Mouse (Mus musculus): ENCODE measurements at regions not wholly inside any gene's neighbourhood (a gene's known extent, or its start where the extent isn't known, plus 50 kb on each side); places are given as distances from the start of the nearest gene placed in this dataset.

GRCm38 (mm10) chr2:124903556-124903955, 164.4 kb upstream of the Slc24a5 start:
- Histone ChIP-seq H3K4me3 (ENCODE audit: low read depth, low read length) (no peak overlapping the region), H3K36me3 (replicated peaks) (no peaks in the 10 kb centered on the region), H3K27me3 (ENCODE audit: insufficient read depth, low read length) (no peaks in the 10 kb centered on the region), H3K9me3 (replicated peaks) (peaks cover 41% of the 10 kb centered on the region), H3K4me1 (ENCODE audit: insufficient read depth, low read depth, low read length) (no peaks in the 10 kb centered on the region)
- DNase-seq (ENCODE audit: low spot score) = no peak
- ATAC-seq (ENCODE audit: extremely low read depth, insufficient number of reproducible peaks, low FRiP score, poor library complexity, severe bottlenecking) = no peak
- TF ChIP-seq CTCF (IDR thresholded peaks at IDR 0.05; ENCODE audit: low read depth, low read length) (no peak), POLR2AphosphoS5 (IDR thresholded peaks at IDR 0.05; ENCODE audit: insufficient replicate concordance, low read depth, low read length) (no peak), GATA2 (IDR thresholded peaks at IDR 0.05; ENCODE audit: borderline replicate concordance, low read depth, low read length) (no peak), GATA1 (IDR thresholded peaks at IDR 0.05; ENCODE audit: borderline replicate concordance, low read length) (no peak), TAL1 (conservative IDR thresholded peaks at IDR 0.05; ENCODE audit: low read depth, low read length) (no peak)

DNA sequence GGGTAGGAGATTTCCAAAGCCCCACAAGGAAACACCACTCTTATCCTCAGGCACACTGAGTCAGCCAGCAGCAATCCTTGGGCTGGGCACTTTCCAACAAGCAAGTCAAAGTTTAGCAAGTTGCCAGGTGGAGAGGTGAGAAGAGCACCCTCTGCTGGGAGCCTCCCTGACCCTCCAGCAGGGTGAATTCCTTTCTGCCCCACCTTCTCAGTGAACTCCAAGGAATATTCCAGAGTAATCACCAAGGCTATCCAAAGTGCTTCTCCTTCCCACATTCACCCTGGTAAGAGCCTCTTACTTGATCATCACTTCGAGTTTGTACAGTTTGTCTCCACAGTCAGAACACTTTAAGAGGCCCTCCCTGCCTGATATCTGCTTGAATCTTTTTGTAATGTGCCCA, 162.8 kb upstream of the Slc24a5 start:
- Histone ChIP-seq H3K4me3 (ENCODE audit: low read depth, low read length) (no peak overlapping the region), H3K9me3 (replicated peaks) (peaks cover 36% of the 10 kb centered on the region)
- no peak for TF ChIP-seq GATA1 (IDR thresholded peaks at IDR 0.05; ENCODE audit: borderline replicate concordance, low read length)
- TF ChIP-seq CTCF (IDR thresholded peaks at IDR 0.05; ENCODE audit: low read depth, low read length) = no peak
- TF ChIP-seq GATA2 (IDR thresholded peaks at IDR 0.05; ENCODE audit: borderline replicate concordance, low read depth, low read length) = no peak
- no peak for TF ChIP-seq POLR2AphosphoS5 (IDR thresholded peaks at IDR 0.05; ENCODE audit: insufficient replicate concordance, low read depth, low read length)
- no peak for TF ChIP-seq TAL1 (conservative IDR thresholded peaks at IDR 0.05; ENCODE audit: low read depth, low read length)

DNA sequence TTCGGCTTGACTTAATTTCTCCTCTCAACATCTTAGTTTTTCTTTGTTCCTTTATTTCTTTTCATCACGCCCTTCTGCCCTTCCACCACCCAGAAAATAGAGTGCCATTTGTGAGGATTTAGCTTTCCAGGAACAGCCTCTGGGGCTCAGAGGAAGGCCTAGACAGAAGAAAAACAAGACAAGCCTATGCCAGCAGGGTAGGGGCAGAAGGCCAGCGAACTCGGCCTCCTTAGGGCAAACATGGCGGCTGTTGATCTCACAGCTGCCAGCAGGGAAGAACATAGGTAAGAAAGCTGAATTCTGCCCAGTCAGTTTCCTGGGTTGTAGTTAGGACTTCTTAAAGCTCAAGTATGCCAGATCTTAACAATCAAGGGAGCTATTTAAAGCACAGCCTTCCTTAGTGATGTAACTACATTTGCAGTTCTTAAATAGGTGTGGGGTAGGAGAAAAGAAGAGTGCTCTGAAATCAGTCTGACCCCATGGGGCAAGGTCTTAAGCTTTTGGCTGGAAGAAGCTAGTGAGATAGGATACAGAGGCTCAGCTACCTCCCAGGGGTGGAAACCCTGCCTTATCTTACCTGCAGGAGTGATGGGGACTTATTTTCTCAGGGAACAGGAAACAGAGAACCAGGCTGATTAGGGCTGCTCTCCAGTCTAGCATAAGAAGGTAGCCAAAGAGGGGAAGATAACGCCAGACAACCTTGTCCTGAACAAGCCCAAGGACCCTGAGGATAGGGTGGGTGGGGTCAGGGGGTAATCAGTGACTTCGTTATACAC, 148.8 kb upstream of the Slc24a5 start:
- Histone ChIP-seq H3K4me3 (ENCODE audit: low read depth, low read length) (no peak overlapping the region), H3K4me1 (ENCODE audit: insufficient read depth, low read depth, low read length) (no peaks in the 10 kb centered on the region), H3K27me3 (ENCODE audit: insufficient read depth, low read length) (no peaks in the 10 kb centered on the region), H3K36me3 (replicated peaks) (no peaks in the 10 kb centered on the region), H3K9me3 (replicated peaks) (peaks cover 21% of the 10 kb centered on the region)
- ATAC-seq (ENCODE audit: extremely low read depth, insufficient number of reproducible peaks, low FRiP score, poor library complexity, severe bottlenecking) (no peak), DNase-seq (ENCODE audit: low spot score) (no peak)
- TF ChIP-seq GATA1 (IDR thresholded peaks at IDR 0.05; ENCODE audit: borderline replicate concordance, low read length) (no peak), CTCF (IDR thresholded peaks at IDR 0.05; ENCODE audit: low read depth, low read length) (no peak), POLR2AphosphoS5 (IDR thresholded peaks at IDR 0.05; ENCODE audit: insufficient replicate concordance, low read depth, low read length) (no peak), TAL1 (conservative IDR thresholded peaks at IDR 0.05; ENCODE audit: low read depth, low read length) (no peak), GATA2 (IDR thresholded peaks at IDR 0.05; ENCODE audit: borderline replicate concordance, low read depth, low read length) (no peak)

More for the DNA sequence above, 162.8 kb upstream of the Slc24a5 start:
- H3K4me1 ChIP-seq (ENCODE audit: insufficient read depth, low read depth, low read length) = no peaks in the 10 kb centered on the region
- H3K36me3 ChIP-seq (replicated peaks) = no peaks in the 10 kb centered on the region
- ATAC-seq (ENCODE audit: extremely low read depth, insufficient number of reproducible peaks, low FRiP score, poor library complexity, severe bottlenecking) (no peak), DNase-seq (ENCODE audit: low spot score) (no peak)
- H3K27me3 ChIP-seq (ENCODE audit: insufficient read depth, low read length) = no peaks in the 10 kb centered on the region

- no peak for TF ChIP-seq CTCF (IDR thresholded peaks at IDR 0.05; ENCODE audit: low read depth, low read length)
- Histone ChIP-seq H3K36me3 (replicated peaks) (no peaks in the 10 kb centered on the region), H3K9me3 (replicated peaks) (peaks cover 18% of the 10 kb centered on the region), H3K27me3 (ENCODE audit: insufficient read depth, low read length) (no peaks in the 10 kb centered on the region), H3K4me3 (ENCODE audit: low read depth, low read length) (no peak overlapping the region), H3K4me1 (ENCODE audit: insufficient read depth, low read depth, low read length) (no peaks in the 10 kb centered on the region)
- no peak for ATAC-seq (ENCODE audit: extremely low read depth, insufficient number of reproducible peaks, low FRiP score, poor library complexity, severe bottlenecking)
- no peak for DNase-seq (ENCODE audit: low spot score)
Measured at GRCm38 (mm10) chr2:124919762-124920255, 148.1 kb upstream of the Slc24a5 start.

DNA sequence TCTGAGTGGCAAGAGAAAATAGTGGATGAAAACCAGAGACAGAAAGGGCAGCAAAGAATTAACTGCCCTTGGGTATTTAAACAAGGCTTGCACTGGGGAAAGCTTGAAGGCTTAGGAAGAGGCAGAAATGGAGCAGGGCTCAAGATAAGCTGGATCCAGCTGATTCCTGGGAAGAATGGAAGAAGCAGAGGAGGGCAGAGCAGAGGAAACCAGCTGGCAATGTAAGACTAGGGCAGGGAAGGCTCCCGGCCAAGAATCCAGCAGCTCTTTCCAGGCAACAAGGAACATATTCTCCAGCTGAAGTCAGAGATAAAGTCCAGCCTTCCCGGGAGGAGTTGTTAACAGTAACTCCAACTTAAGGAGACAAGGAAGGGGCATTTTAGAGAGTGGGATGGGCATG, 147.7 kb upstream of the Slc24a5 start:
- TF ChIP-seq TAL1 (conservative IDR thresholded peaks at IDR 0.05; ENCODE audit: low read depth, low read length) = no peak
- TF ChIP-seq CTCF (IDR thresholded peaks at IDR 0.05; ENCODE audit: low read depth, low read length) = no peak
- no peak for TF ChIP-seq GATA1 (IDR thresholded peaks at IDR 0.05; ENCODE audit: borderline replicate concordance, low read length)
- TF ChIP-seq POLR2AphosphoS5 (IDR thresholded peaks at IDR 0.05; ENCODE audit: insufficient replicate concordance, low read depth, low read length) = no peak
- TF ChIP-seq GATA2 (IDR thresholded peaks at IDR 0.05; ENCODE audit: borderline replicate concordance, low read depth, low read length) = no peak
- H3K4me3 ChIP-seq (ENCODE audit: low read depth, low read length) = no peak overlapping the region
- ATAC-seq (ENCODE audit: extremely low read depth, insufficient number of reproducible peaks, low FRiP score, poor library complexity, severe bottlenecking) = no peak
- no peaks in the 10 kb centered on the region for H3K27me3 ChIP-seq (ENCODE audit: insufficient read depth, low read length)
- no peaks in the 10 kb centered on the region for H3K36me3 ChIP-seq (replicated peaks)
- H3K4me1 ChIP-seq (ENCODE audit: insufficient read depth, low read depth, low read length) = no peaks in the 10 kb centered on the region
- peaks cover 18% of the 10 kb centered on the region for H3K9me3 ChIP-seq (replicated peaks)
- DNase-seq (ENCODE audit: low spot score) = no peak

GRCm38 (mm10) chr2:124927882-124928758, 139.8 kb upstream of the Slc24a5 start:
- Histone ChIP-seq H3K36me3 (replicated peaks) (no peaks in the 10 kb centered on the region), H3K4me1 (ENCODE audit: insufficient read depth, low read depth, low read length) (no peaks in the 10 kb centered on the region), H3K4me3 (ENCODE audit: low read depth, low read length) (no peak overlapping the region), H3K9me3 (replicated peaks) (peaks cover 44% of the 10 kb centered on the region), H3K27me3 (ENCODE audit: insufficient read depth, low read length) (no peaks in the 10 kb centered on the region)
- ATAC-seq (ENCODE audit: extremely low read depth, insufficient number of reproducible peaks, low FRiP score, poor library complexity, severe bottlenecking) = no peak
- TF ChIP-seq CTCF (IDR thresholded peaks at IDR 0.05; ENCODE audit: low read depth, low read length) (no peak), POLR2AphosphoS5 (IDR thresholded peaks at IDR 0.05; ENCODE audit: insufficient replicate concordance, low read depth, low read length) (no peak), GATA1 (IDR thresholded peaks at IDR 0.05; ENCODE audit: borderline replicate concordance, low read length) (no peak), GATA2 (IDR thresholded peaks at IDR 0.05; ENCODE audit: borderline replicate concordance, low read depth, low read length) (no peak), TAL1 (conservative IDR thresholded peaks at IDR 0.05; ENCODE audit: low read depth, low read length) (no peak)
- no peak for DNase-seq (ENCODE audit: low spot score)

All from G1E (cell line).